In the genomic region with DNA sequence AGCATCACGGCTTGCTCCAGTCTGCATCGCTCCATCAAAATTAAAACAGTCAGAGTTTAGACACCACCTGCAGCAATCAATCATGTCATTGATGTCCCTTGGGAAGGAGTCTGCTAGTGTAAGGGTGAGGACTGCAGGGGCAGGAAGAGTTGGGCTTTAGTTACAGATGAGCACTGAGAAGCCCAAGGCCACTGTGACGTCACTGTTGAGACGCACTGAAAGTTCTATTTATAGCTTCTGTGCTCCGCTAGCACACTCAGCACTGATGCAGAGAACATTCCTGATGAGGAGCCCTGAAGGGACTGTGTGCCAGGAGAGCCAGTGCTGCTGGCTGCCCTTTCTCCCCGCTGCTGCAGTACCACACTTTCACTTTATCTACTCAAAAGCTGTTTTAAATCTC, we compare ENCODE assay signal across 8 mouse cellular contexts. TPM values are rescaled to one million over a fixed set of nuclear protein-coding genes. Genes with fewer than 3 reads are reported as not detected.
DNase-seq lines count a peak whose midpoint lies in the region; ATAC-seq lines count a peak whose summit lies in the region.

No protein-coding gene starts in this region.

- H3K9ac ChIP-seq in forebrain, embryonic 16.5 days (replicated peaks; ENCODE audit: low read depth, low read length): no peak overlapping the region
- no peak overlapping the region for H3K9ac ChIP-seq in forebrain, embryonic 11.5 days (ENCODE audit: low read length)
- no peak overlapping the region for H3K9ac ChIP-seq in embryonic facial prominence, embryonic 15.5 days
- no peak overlapping the region for H3K9ac ChIP-seq in hindbrain, embryonic 14.5 days

- H3K4me1 ChIP-seq in forebrain, embryonic 16.5 days (replicated peaks; ENCODE audit: control insufficient read depth, insufficient read depth, low read length): no peaks in the 10 kb centered on the region
- H3K4me1 ChIP-seq in forebrain, embryonic 11.5 days (replicated peaks; ENCODE audit: control insufficient read depth, insufficient read depth, low read length): no peaks in the 10 kb centered on the region
- no peaks in the 10 kb centered on the region for H3K4me1 ChIP-seq in embryonic facial prominence, embryonic 15.5 days
- H3K4me1 ChIP-seq in hindbrain, embryonic 14.5 days (replicated peaks; ENCODE audit: control insufficient read depth, insufficient read depth, low read length): no peaks in the 10 kb centered on the region

- no peaks in the 10 kb centered on the region for H3K27me3 ChIP-seq in forebrain, embryonic 16.5 days (replicated peaks; ENCODE audit: control insufficient read depth, insufficient read depth, low read length)
- H3K27me3 ChIP-seq in forebrain, embryonic 11.5 days (ENCODE audit: control insufficient read depth, insufficient read depth, low read length): no peaks in the 10 kb centered on the region
- H3K27me3 ChIP-seq in embryonic facial prominence, embryonic 15.5 days: no peaks in the 10 kb centered on the region
- no peaks in the 10 kb centered on the region for H3K27me3 ChIP-seq in hindbrain, embryonic 14.5 days (ENCODE audit: control insufficient read depth, insufficient read depth, low read length)

- no peaks in the 10 kb centered on the region for H3K36me3 ChIP-seq in forebrain, embryonic 16.5 days (ENCODE audit: control insufficient read depth, insufficient read depth)
- no peaks in the 10 kb centered on the region for H3K36me3 ChIP-seq in forebrain, embryonic 11.5 days (ENCODE audit: control insufficient read depth, insufficient read depth, low read length)
- peaks cover 16% of the 10 kb centered on the region; the same call in 1 of the 2 replicates for H3K36me3 ChIP-seq in embryonic facial prominence, embryonic 15.5 days
- H3K36me3 ChIP-seq in hindbrain, embryonic 14.5 days (replicated peaks; ENCODE audit: control insufficient read depth, insufficient read depth): peaks cover 34% of the 10 kb centered on the region

- no peaks in the 10 kb centered on the region for H3K9me3 ChIP-seq in forebrain, embryonic 16.5 days (ENCODE audit: control insufficient read depth, low read length)
- H3K9me3 ChIP-seq in forebrain, embryonic 11.5 days (ENCODE audit: control insufficient read depth, low read length): no peaks in the 10 kb centered on the region
- no peaks in the 10 kb centered on the region for H3K9me3 ChIP-seq in embryonic facial prominence, embryonic 15.5 days (replicated peaks)
- H3K9me3 ChIP-seq in hindbrain, embryonic 14.5 days (ENCODE audit: control insufficient read depth, low read length): no peaks in the 10 kb centered on the region

- 73% methylated on average over 6 of the region's 6 CpGs for WGBS in forebrain, embryonic 16.5 days
- 88% methylated on average over 6 of the region's 6 CpGs for WGBS in forebrain, embryonic 11.5 days
- WGBS in embryonic facial prominence, embryonic 15.5 days: 57% methylated on average over 6 of the region's 6 CpGs
- WGBS in hindbrain, embryonic 14.5 days: 43% methylated on average over 6 of the region's 6 CpGs

- no peak overlapping the region for H3K27ac ChIP-seq in forebrain, embryonic 16.5 days (ENCODE audit: low read length)
- no peak overlapping the region for H3K27ac ChIP-seq in forebrain, embryonic 11.5 days (ENCODE audit: low read depth, low read length)
- no peak overlapping the region for H3K27ac ChIP-seq in embryonic facial prominence, embryonic 15.5 days (replicated peaks)
- H3K27ac ChIP-seq in hindbrain, embryonic 14.5 days: no peak overlapping the region

- DNase-seq in forebrain, embryonic 11.5 days (ENCODE audit: low spot score): no peak
- peak; percentile 13 for DNase-seq in 416B (ENCODE audit: low read depth)
- peak; percentile 32 for DNase-seq in hindbrain, embryonic 14.5 days (ENCODE audit: low spot score)
- DNase-seq in testis, postnatal 10 days (ENCODE audit: low spot score): peak; percentile 43
- DNase-seq in layer of hippocampus, postnatal 10 days (ENCODE audit: low spot score in 2 of 2): no peak
- no peak for DNase-seq in cerebellum, adult 8-10 months

- H3K4me2 ChIP-seq in forebrain, embryonic 16.5 days (ENCODE audit: low read length): no peak overlapping the region
- no peak overlapping the region for H3K4me2 ChIP-seq in forebrain, embryonic 11.5 days (ENCODE audit: low read depth, low read length, severe bottlenecking)
- no peak overlapping the region for H3K4me2 ChIP-seq in embryonic facial prominence, embryonic 15.5 days (replicated peaks)
- no peak overlapping the region for H3K4me2 ChIP-seq in hindbrain, embryonic 14.5 days (replicated peaks)

- 0 out of 2 replicates have a peak, but pooled peaks have one; percentile 31 for ATAC-seq in forebrain, embryonic 16.5 days
- ATAC-seq in forebrain, embryonic 11.5 days (replicated peaks; ENCODE audit: low FRiP score): no peak
- ATAC-seq in embryonic facial prominence, embryonic 15.5 days (ENCODE audit: insufficient number of reproducible peaks, low FRiP score, low TSS enrichment, low read depth): peak; percentile 51; the same call in 1 of the 2 replicates
- ATAC-seq in hindbrain, embryonic 14.5 days (ENCODE audit: low FRiP score): 0 out of 2 replicates have a peak, but pooled peaks have one; percentile 34

- H3K4me3 ChIP-seq in forebrain, embryonic 16.5 days (replicated peaks; ENCODE audit: low read length): no peak overlapping the region
- no peak overlapping the region for H3K4me3 ChIP-seq in forebrain, embryonic 11.5 days (ENCODE audit: low read depth, low read length)
- H3K4me3 ChIP-seq in embryonic facial prominence, embryonic 15.5 days (replicated peaks): no peak overlapping the region
- no peak overlapping the region for H3K4me3 ChIP-seq in hindbrain, embryonic 14.5 days (replicated peaks; ENCODE audit: low read length)

RNA-seq across cellular contexts. Expression of a gene that starts 49.6 kb away (rescaled TPM):
- polyA plus RNA-seq in forebrain, embryonic 16.5 days (2015; fragmentation: Nextera tagmentation; extraction: Ambion mirVana): 78.2 and 79.4 TPM in 2 replicates
- polyA plus RNA-seq in forebrain, embryonic 11.5 days (2014; fragmentation: Nextera tagmentation; extraction: Ambion mirVana): 76.2 and 80.1 TPM in 2 replicates
- 53.9 and 60.5 TPM in 2 replicates for polyA plus RNA-seq in embryonic facial prominence, embryonic 15.5 days (2015; fragmentation: Nextera tagmentation; extraction: Ambion mirVana)
- 93.2 and 99.7 TPM in 2 replicates for polyA plus RNA-seq in hindbrain, embryonic 14.5 days (2014; fragmentation: Nextera tagmentation; extraction: Ambion mirVana)
- 100 to 1,000 TPM in 1 of 2 experiments, 10 to 100 TPM in 1; 98.7 to 105 TPM for total RNA-seq in layer of hippocampus, postnatal 10 days (2021)

Comparison
In these comparisons a context has a peak if more than half of its experiments do, and no peak if none do; other contexts are left out.
1. DNase-seq: peak in 416B (single experiment), hindbrain, embryonic 14.5 days (single experiment) and testis, postnatal 10 days (single experiment); none in forebrain, embryonic 11.5 days (single experiment), layer of hippocampus, postnatal 10 days (0 of 2) and cerebellum, adult 8-10 months (single experiment).